Mouse (Mus musculus): ENCODE data around the gene Sec63.

GRCm38 (mm10) chr10:42762670-42763058 lies 1.4 kb downstream of the Sec63 start:
- TF ChIP-seq CTCF (IDR thresholded peaks at IDR 0.05; ENCODE audit: extremely low read depth, insufficient read length, insufficient replicate concordance, low read depth, low read length): no peak
- no peak for TF ChIP-seq POLR2A (IDR thresholded peaks at IDR 0.05; ENCODE audit: low read depth, low read length)
